Mouse (Mus musculus) intestine, postnatal 0 days (tissue): ENCODE data around the gene Chek2. TPM values are rescaled to one million over a fixed set of nuclear protein-coding genes. Genes with fewer than 3 reads are reported as not detected.
"Not testable (repeated sequence)": the region's sequence is repeated elsewhere in the genome, so short reads cannot be mapped to it uniquely, and the experiment has no call there.

Experiments
- ATAC-seq: fragments of 200-750 bp; cut with Nextera tagmentation; 2 replicates; pipeline ENCODE4 v1.8.0; 2017; ENCODE audit warnings: mild to moderate bottlenecking, moderate TSS enrichment, moderate library complexity
- H3K27ac ChIP-seq: fragments of 300-500 bp; sonication (generic); 2 replicates; pipeline ENCODE4 v1.5.1; 2014; ENCODE audit warnings: mild to moderate bottlenecking, low read depth, low read length, moderate library complexity
- H3K27me3 ChIP-seq: fragments of 300-500 bp; sonication (generic); replicated peaks from 2 replicates; pipeline ENCODE4 v1.6.1; 2014; ENCODE audit warnings: low read length, mixed read lengths; ENCODE audit not compliant: control insufficient read depth, insufficient read depth
- H3K36me3 ChIP-seq: fragments of 300-500 bp; sonication (generic); 2 replicates; pipeline ENCODE4 v1.6.1; 2014; ENCODE audit warnings: mild to moderate bottlenecking, moderate library complexity; ENCODE audit not compliant: control insufficient read depth, insufficient read depth
- H3K4me1 ChIP-seq: fragments of 300-500 bp; sonication (generic); replicated peaks from 2 replicates; pipeline ENCODE4 v1.6.1; 2014; ENCODE audit warnings: antibody characterized with exemption, low read length, mixed read lengths; ENCODE audit not compliant: control insufficient read depth, insufficient read depth
- H3K4me2 ChIP-seq: fragments of 300-500 bp; sonication (generic); replicated peaks from 2 replicates; pipeline ENCODE4 v1.6.1; 2014; ENCODE audit warnings: low read depth, mild to moderate bottlenecking, moderate library complexity
- H3K4me3 ChIP-seq: fragments of 300-500 bp; sonication (generic); 2 replicates; pipeline ENCODE4 v1.5.1; 2014; ENCODE audit warnings: low read depth, low read length
- H3K9ac ChIP-seq: fragments of 300-500 bp; sonication (generic); 2 replicates; pipeline ENCODE4 v1.6.1; 2014; ENCODE audit warnings: mild to moderate bottlenecking, low read depth, low read length
- H3K9me3 ChIP-seq: fragments of 300-500 bp; sonication (generic); 2 replicates; pipeline ENCODE4 v1.6.1; 2016; ENCODE audit warnings: mixed run types; ENCODE audit not compliant: control insufficient read depth
- CTCF ChIP-seq: sonication (generic); IDR thresholded peaks from 2 replicates; pipeline ENCODE4 v1.5.1; 2016; ENCODE audit warnings: low read depth, mild to moderate bottlenecking, control low read depth, antibody characterized with exemption, moderate library complexity
- WGBS: fragments of 180-500 bp; shearing (Covaris S2); extraction: QIAGEN DNeasy Blood & Tissue Kit; methylation state at CpG from one replicate; pipeline ENCODE4 v1.1.7; 2014; 5-methylcytosine and 5-hydroxymethylcytosine counted together
- polyA plus RNA-seq: library from polyadenylated mRNA; unstranded; fragments of >200 nt; fragmentation: Nextera tagmentation; extraction: Ambion mirVana; gene quantifications from 2 replicates; pipeline ENCODE4 v1.2.1, GENCODE M21; 2015

Gene Chek2
- polyA plus RNA-seq, 1 experiment from 2014 or later: 10.5 TPM

- Histone ChIP-seq H3K9me3 (no peaks in the 10 kb centered on the region), H3K27me3 (no peaks in the 10 kb centered on the region), H3K36me3 (peaks cover 3% of the 10 kb centered on the region; the same call in 1 of the 2 replicates), H3K9ac (peak within 1 kb of the TSS; percentile 85), H3K4me1 (peaks cover 4% of the 10 kb centered on the region), H3K4me2 (peak within 1 kb of the TSS; percentile 97), H3K4me3 (peak within 1 kb of the TSS; percentile 77), H3K27ac (peak within 1 kb of the TSS; percentile 86)
- ATAC-seq: peak; percentile 90
- TF ChIP-seq CTCF: no peak
- under 1% methylated on average over 77 of the region's 80 CpGs for WGBS
Measured at GRCm38 (mm10) chr5:110809667-110810325, 30.0 kb upstream of the Chek2 start, which contains the start of gene Ulk1. Ulk1 (minus strand) TSS chr5:110810097.

- Histone ChIP-seq H3K9ac (no peak overlapping the region), H3K9me3 (no peaks in the 10 kb centered on the region), H3K27me3 (no peaks in the 10 kb centered on the region), H3K4me1 (no peaks in the 10 kb centered on the region; the same call in 1 of the 2 replicates), H3K4me2 (no peak overlapping the region), H3K27ac (no peak overlapping the region), H3K4me3 (no peak overlapping the region), H3K36me3 (no peaks in the 10 kb centered on the region)
- ATAC-seq: peak; percentile 40
- no peak for TF ChIP-seq CTCF
- 57% methylated on average over 4 of the region's 4 CpGs for WGBS
Measured at GRCm38 (mm10) chr5:110824421-110824820, 15.4 kb upstream of the Chek2 start.

GRCm38 (mm10) chr5:110826781-110827495, 12.8 kb upstream of the Chek2 start:
- Histone ChIP-seq H3K4me2 (no peak overlapping the region), H3K27me3 (no peaks in the 10 kb centered on the region), H3K4me3 (no peak overlapping the region), H3K9ac (no peak overlapping the region), H3K36me3 (peaks cover 7% of the 10 kb centered on the region), H3K27ac (peak overlapping the region; percentile 51), H3K9me3 (no peaks in the 10 kb centered on the region), H3K4me1 (no peaks in the 10 kb centered on the region; the same call in 1 of the 2 replicates)
- WGBS: 34% methylated on average over 8 of the region's 8 CpGs
- ATAC-seq: peak; percentile 87
- no peak for TF ChIP-seq CTCF

GRCm38 (mm10) chr5:110827576-110827975, 12.2 kb upstream of the Chek2 start:
- no peak for TF ChIP-seq CTCF
- Histone ChIP-seq H3K27ac (peak overlapping the region; percentile 51), H3K9ac (no peak overlapping the region), H3K4me1 (no peaks in the 10 kb centered on the region; the same call in 1 of the 2 replicates), H3K4me3 (no peak overlapping the region), H3K36me3 (peaks cover 12% of the 10 kb centered on the region), H3K27me3 (no peaks in the 10 kb centered on the region), H3K4me2 (0 out of 2 replicates have a peak overlapping the region, but pooled peaks have one; percentile 21), H3K9me3 (no peaks in the 10 kb centered on the region)
- 38% methylated on average over 5 of the region's 5 CpGs for WGBS
- peak; percentile 68 for ATAC-seq

DNA sequence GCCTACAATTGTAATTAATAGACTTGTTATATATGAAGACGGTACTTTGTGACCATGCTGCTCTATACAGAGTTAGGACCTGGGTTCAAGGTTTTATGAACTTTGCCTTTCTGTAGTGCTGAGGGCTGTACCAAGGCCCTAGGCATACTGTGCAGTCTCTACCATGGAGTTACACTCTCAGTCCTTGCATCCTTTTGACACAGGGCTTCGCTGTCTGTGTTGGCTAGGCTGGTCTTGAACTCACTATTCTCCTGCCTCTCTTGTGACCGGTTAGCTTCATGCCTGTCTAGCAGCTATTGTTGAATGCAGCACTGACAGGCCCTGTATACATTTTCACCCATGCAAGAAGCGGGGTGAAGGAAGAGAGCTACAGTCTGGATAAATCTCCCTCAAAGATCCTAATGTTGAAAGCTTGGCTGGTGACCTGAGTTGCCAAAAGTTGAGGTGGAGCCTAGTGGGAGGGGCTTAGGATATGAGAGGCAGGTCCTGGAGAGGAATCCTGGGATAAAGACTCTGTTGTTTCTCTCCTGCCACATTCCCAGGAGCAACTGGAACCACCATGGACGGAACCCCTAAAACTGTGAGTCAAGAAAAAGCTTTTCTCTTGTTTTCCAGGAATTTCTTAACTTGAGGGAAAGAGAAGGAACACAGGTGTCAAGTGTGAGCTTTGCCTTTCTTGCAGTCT, 8.6 kb upstream of the Chek2 start:
- whole genome bisulfite sequencing: 87% methylated on average over 5 of the region's 5 CpGs
- Histone ChIP-seq H3K9me3 (no peaks in the 10 kb centered on the region), H3K9ac (no peak overlapping the region), H3K4me2 (no peak overlapping the region), H3K4me1 (peaks cover 2% of the 10 kb centered on the region; the same call in 1 of the 2 replicates), H3K4me3 (no peak overlapping the region), H3K36me3 (peaks cover 24% of the 10 kb centered on the region), H3K27ac (no peak overlapping the region), H3K27me3 (no peaks in the 10 kb centered on the region)
- ATAC-seq: no peak
- TF ChIP-seq CTCF: no peak

DNA sequence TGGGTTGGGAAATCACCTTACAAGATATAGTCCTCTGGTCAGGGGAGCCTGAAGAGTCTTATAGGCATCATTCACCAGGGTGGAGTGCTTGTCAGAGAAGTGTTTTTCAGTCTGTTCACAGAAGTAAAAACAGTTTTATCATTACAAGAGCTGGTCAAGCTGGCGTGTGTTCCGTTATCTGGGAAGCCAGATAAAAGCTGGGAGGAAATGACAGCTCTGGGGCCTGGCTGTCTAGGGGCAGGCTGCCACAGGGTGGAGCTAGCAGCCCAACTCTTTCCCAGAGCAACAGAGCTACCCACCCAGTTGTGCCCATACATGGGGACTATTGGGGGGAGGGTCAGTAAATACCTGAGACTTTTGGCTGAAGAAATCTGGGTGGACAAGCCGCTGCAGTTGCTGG, 3.8 kb upstream of the Chek2 start:
- no peaks in the 10 kb centered on the region for H3K9me3 ChIP-seq
- H3K4me2 ChIP-seq: peak overlapping the region; percentile 27; the same call in 1 of the 2 replicates
- no peak overlapping the region for H3K9ac ChIP-seq
- no peak overlapping the region for H3K4me3 ChIP-seq
- 6% methylated on average over 3 of the region's 3 CpGs for WGBS
- 0 out of 2 replicates have a peak, but pooled peaks cover 3% of the 10 kb centered on the region for H3K4me1 ChIP-seq
- TF ChIP-seq CTCF: peak; percentile 82
- no peaks in the 10 kb centered on the region for H3K27me3 ChIP-seq
- no peak overlapping the region for H3K27ac ChIP-seq
- peaks cover 22% of the 10 kb centered on the region for H3K36me3 ChIP-seq
- no peak for ATAC-seq

- 71% methylated on average over 5 of the region's 5 CpGs for WGBS
- ATAC-seq, H3K4me1 ChIP-seq, H3K27ac ChIP-seq, H3K4me2 ChIP-seq, H3K9ac ChIP-seq, H3K27me3 ChIP-seq, H3K9me3 ChIP-seq, H3K4me3 ChIP-seq: not testable (repeated sequence)
- H3K36me3 ChIP-seq: peaks cover 16% of the 10 kb centered on the region; the same call in 1 of the 2 replicates
Measured at GRCm38 (mm10) chr5:110838016-110838415, 1.8 kb upstream of the Chek2 start.
